Mouse (Mus musculus) kidney, postnatal 25 days (tissue): ENCODE measurements around the gene Vmn2r83.
"Not testable (repeated sequence)": the region's sequence is repeated elsewhere in the genome, so short reads cannot be mapped to it uniquely, and the experiment has no call there.

Experiments
- DNase-seq, 2 experiments: peaks; one replicate each; pipeline ENCODE4 v3.0.0; 2021; ENCODE audit warnings: mixed read lengths in 2 of 2

The Vmn2r83 gene

GRCm38 (mm10) chr10:79468431-79468830 lies at the start of gene Vmn2r83:
Gene Vmn2r83, plus strand, starts transcription at chr10:79468731.
- DNase-seq, result no peak

- DNase-seq, result not testable (repeated sequence)
Measured at GRCm38 (mm10) chr10:79435141-79435820, 33.2 kb upstream of the Vmn2r83 start.

DNA sequence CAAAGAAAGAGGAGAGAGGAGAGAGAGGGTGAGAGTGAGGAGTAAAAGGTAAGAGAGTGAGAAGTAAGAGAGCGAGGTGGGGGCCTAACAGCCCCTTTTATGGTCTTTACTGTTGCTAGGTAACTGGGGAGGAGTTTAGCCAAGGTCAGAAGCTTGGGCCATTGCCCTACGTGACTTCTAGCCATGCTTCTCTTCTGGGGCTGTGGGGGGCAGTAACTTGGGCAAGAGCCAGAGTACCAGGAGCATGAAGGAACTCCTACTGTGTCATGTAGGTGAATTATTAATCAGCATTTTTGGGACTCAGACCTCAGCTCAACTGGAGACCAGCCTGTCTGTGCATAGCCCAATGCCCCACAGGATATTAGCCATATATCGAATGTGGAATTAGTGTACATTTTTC lies 27.4 kb downstream of the Vmn2r83 start:
- DNase-seq, result peak; percentile 29 to 75

- no peak for DNase-seq
Measured at GRCm38 (mm10) chr10:79496701-79497288, 28.3 kb downstream of the Vmn2r83 start.

DNA sequence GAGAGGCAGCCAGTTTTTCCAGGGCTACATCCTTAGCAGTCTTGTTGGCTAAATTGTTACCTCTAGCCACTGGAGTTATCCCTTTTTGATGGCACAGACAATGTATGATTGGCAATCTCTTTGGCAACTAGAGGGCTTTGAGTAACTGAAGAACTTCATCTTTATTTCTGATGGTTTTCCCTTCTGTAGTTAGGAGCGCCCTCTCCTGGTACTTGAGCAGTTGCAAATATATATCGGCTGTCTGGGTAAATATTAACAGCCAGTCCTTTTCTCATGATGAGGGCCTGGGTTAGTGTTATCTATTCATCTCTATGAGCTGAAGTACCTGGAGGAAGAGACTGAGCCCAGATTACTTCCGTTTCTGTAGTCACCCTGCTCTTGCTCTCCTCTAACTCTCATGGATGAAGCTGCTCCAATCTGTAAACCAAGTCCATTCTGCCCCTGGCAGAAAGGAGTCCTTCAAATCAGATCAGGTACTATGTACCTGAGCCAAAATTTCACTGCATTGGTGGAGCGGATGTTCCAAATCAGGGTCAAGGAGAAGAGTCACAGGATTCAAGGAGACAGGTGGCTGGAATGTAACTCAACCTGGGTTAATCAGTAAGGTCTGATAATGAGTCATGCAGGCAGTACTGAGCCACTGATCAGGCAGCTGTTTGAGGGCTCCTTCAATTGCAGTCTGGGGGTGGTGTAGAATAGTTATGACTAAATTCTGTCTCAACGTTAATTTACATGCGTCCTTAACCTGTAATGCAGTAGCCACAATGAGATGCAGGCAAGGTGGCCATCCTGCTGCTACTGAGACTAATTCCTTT lies 34.5 kb downstream of the Vmn2r83 start:
- peak in 1 of 2 experiments; percentile 32 for DNase-seq

GRCm38 (mm10) chr10:79506709-79507108 lies 38.2 kb downstream of the Vmn2r83 start:
- DNase-seq, result no peak

- no peak for DNase-seq
Measured at GRCm38 (mm10) chr10:79524433-79524832, 55.9 kb downstream of the Vmn2r83 start.

DNA sequence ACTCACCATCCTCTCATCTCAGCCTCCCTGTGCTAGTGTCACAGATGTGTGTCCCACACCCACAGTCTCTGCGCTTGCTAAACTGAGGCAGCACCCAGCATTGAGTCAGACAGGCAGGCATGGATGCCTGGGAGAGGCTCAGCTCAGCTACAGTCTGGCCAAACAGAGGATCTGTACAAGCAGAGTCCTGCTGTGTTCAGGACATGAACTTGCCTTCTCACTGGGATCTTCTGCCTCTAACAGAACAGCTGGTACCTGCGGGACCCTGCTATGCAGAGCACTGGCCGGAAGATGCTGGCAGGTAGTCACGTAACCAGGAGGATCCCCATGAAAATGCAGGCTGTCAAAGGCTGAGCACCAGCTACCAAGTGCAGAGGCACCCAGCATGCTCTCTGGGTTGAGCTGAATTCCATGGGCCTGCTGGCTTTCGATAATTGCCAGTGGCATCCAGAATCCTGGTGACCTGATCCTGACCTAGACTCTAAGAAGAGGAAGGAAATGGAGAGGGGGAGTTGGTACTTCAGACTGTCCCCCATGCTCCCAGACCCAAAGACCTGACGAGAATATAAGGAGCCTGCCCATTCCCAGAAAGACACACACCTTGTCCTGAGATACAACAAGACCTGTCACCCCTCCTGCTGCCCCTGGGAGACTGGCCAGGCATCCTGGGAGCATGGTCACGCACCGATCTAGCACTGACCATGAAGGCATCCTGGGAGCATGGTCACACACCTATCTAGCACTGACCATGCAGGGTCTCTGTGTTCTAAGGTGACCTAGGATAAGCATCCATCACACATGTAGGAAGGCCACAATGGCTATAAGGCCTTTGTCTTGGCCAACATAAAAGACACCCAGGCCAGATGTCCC lies 57.2 kb downstream of the Vmn2r83 start:
- no peak for DNase-seq

DNA sequence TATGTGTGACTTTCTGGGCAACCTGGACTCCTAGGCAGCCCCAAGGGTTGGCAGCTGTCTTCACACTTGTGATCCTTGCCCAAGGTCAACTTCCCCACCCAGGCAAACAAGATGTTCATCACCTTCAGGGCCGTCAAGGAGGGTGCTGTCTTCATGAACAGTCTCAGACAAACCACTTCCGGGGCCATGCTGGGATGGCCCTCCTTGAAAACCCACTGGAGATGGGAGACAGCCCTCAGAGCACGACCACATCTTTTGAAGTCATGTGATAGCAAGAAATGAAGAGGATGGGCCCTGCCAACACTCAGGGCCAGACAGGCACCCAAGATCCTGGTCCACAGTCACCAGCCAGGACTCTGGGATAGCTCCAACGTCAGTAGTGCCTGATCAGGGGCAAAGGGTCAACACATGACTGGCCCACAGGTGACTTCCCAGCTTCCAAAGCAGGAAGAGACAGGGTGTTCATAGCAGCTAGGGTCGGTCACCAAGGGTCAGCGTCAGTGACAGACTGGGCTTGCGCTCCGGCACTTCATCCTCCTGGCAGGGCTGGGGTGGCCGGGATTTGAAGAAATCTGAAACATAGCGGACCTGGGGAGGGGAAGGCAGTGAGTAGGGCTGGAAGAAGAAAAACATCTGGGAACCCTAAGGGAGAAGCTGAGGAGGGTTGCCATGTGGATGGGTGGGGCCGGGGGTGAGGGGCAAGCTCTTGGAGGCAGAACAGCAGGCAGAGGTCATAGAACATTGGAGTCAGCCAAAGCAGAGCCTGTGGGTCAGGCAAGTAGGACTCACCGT lies 58.3 kb downstream of the Vmn2r83 start:
- DNase-seq, result no peak

DNA sequence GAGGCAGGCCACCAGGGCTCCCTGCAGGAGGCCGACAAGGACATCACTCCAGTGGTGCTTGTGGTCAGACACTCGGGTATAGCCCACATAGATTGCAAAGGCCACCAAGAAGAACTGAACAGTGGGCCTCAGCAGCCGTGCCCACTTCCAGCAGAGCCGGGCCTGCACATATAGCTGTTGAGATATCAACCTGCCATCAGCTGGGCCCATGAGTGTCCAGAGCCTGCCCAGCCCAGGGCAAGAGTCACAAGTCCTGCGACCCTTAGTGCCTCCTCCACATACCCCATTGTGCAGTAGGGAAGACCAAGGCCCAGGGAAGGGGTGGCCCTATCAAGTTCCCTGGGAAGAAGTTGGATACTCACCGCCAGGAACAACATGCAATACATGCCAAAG lies 58.9 kb downstream of the Vmn2r83 start:
- no peak for DNase-seq

DNA sequence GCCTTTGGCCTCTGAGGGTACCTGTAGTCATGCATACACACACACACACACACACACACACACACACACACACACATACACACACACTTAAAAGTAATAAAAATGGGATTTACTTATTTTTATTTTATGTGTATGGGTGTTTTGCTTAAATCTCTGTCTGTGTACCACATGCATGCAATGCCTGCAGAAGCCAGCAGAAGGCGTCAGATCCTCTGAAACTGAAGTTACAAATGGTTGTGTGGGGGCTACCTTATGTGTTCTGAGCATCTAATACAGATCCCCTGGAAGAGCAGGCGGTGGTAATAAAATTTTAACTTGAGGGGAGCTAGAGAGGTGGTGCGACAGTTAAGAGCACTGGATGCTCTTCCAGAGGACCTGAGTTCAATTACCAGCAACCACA lies 59.5 kb downstream of the Vmn2r83 start:
- DNase-seq, result no peak

GRCm38 (mm10) chr10:79530241-79530640 lies 61.7 kb downstream of the Vmn2r83 start:
- DNase-seq, result no peak

- DNase-seq, result no peak
Measured at GRCm38 (mm10) chr10:79530721-79531120, 62.2 kb downstream of the Vmn2r83 start.

GRCm38 (mm10) chr10:79531593-79531992 lies 63.1 kb downstream of the Vmn2r83 start:
- peak in 1 of 2 experiments; percentile 35 for DNase-seq

DNA sequence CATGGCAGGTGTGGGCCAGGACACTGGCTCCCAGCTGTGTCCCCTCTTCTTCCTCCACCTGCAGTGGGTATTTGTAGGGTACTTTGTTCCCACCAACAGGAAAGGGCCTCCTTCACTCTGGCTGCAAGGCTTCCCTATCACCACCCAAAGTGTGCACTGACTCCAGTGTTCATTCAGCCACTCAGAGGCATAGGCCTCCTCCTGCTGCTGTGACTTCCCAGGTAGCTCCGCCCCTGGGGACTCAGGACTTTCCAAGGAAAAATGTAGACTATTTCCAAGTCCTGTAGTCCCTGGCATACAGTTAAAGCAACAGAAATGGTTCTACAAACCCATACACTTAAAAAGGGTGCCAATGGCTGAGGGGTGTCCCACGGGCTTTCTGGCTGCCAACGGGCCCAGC lies 64.1 kb downstream of the Vmn2r83 start:
- peak in 1 of 2 experiments; percentile 53 for DNase-seq

GRCm38 (mm10) chr10:79533126-79533911 lies 64.8 kb downstream of the Vmn2r83 start, which contains the start of gene Plpp2:
Gene Plpp2, minus strand, starts transcription at chr10:79533796.
- peak; percentile 91 to 95 for DNase-seq

GRCm38 (mm10) chr10:79534426-79534825 lies 65.9 kb downstream of the Vmn2r83 start:
- no peak for DNase-seq

DNA sequence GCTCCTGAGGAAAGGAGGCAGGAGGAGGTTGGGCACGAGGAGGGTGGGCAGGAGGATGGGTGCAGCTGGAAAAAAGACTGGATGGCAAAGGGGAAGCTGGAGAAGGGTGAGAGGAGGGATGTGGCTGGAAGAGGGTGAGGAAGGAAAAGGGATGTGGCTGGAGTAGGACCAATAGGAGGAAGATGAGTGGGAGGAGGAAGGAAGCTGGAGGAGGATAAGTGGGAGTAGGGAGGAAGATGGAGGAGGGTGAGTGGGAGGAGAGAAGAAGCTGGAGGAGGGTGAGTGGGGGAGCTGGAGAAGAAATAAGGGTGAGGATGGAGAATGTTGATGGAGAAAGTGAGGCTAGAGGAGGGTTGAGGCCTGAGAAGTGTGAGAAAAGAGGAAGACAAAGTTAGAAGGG lies 66.9 kb downstream of the Vmn2r83 start:
- DNase-seq, result no peak

DNA sequence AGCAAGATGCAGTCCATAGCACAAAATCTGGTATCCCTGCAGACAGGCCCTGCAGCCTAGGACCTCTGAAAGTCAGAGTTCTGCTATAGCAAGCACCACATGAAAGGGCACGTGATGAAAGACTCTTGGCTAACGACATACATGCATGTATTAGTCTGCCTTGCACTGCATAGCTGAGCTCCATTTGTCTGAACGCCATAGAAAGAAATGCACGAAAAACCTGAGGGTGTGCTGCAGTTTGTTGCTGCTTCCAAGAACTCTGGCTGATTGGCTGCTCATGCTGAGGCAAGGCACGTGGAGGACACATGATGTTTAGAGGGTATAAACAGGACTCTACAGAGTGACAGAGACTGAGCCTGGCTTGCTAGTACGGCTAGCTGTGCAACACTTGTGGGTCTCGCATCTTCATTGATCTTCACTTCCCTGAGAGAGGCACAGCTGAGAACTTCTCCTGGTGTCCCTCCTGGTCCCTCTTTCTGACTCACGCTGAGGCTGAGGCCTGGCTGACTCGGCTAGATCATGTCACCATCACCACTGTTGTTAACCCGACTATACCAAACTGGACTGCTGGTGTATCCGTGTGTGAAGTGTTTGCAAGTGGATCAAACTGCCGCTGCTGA lies 68.0 kb downstream of the Vmn2r83 start:
- DNase-seq, result peak in 1 of 2 experiments; percentile 23

- DNase-seq, result peak in 1 of 2 experiments; percentile 27
Measured at GRCm38 (mm10) chr10:79537271-79537670, 68.7 kb downstream of the Vmn2r83 start.
